Mouse (Mus musculus): ENCODE results near the gene Dohh.

- TF ChIP-seq CTCF (IDR thresholded peaks at IDR 0.05; ENCODE audit: control insufficient read depth, insufficient read depth, low read length): no peak
- TF ChIP-seq POLR2A (IDR thresholded peaks at IDR 0.05; ENCODE audit: borderline replicate concordance, control insufficient read depth, low read depth, low read length): no peak
Observed at GRCm38 (mm10) chr10:81395865-81396264, 11.6 kb downstream of the Dohh start.

Data from bone marrow, adult 2 months (tissue).